17 mouse cellular contexts compared by ENCODE assay signal in the genomic region with DNA sequence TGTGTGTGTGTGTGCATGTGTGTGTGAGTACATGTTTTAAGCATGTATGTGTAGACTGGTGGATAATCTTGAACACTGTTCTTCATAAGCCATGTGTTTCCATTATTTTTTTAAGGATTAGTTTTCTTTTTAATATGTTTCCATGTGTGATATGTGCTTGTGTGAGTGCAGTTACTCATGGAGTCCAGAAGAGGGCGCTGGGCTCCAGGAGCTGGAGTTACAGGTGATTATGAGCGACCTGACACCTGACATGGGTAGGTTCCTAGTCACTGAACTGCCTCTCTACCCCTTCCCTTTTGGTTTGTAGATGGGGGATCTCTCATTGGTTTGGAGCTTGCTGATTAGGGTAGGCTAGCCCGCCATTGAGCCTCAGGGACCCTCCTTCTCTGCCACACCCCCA. TPM values are rescaled to one million over a fixed set of nuclear protein-coding genes. Genes with fewer than 3 reads are reported as not detected.
A peak's percentile ranks its signal among the peaks of the same experiment; 100 is the strongest.
DNase-seq lines count a peak whose midpoint lies in the region; ATAC-seq and TF ChIP-seq lines count a peak whose summit lies in the region.
"Had no signal": no experiment of that assay in that cellular context is flagged by ENCODE, and none has a peak within 500 bp of the region (broad histone marks: within the 10 kb centered on the region; RNA-seq: fewer than 3 reads in every experiment).

No protein-coding gene starts in this region.

- DNase-seq in heart, adult 2 months = no peak
- DNase-seq in heart, postnatal 10 days = no peak
- DNase-seq in liver, embryonic 14.5 days (ENCODE audit: low read depth in 3 of 3, low spot score in 3 of 3) = no peak
- peak; percentile 10 for DNase-seq in induced T-regulatory cell, adult 2 months (ENCODE audit: low read depth)
- DNase-seq in adrenal gland, postnatal 25 days = no peak
- no peak for DNase-seq in cerebellum, postnatal 14 days
- DNase-seq: adrenal gland, postnatal 36 days; cerebellum, adult 8-10 months; gastrocnemius, postnatal 25 days; lung, embryonic 14.5 days; thymus, postnatal 36 days had no signal

- H3K4me2 ChIP-seq in liver, embryonic 14.5 days (ENCODE audit: low read depth) = no peak overlapping the region
- H3K4me2 ChIP-seq in liver, embryonic 12.5 days = no peak overlapping the region
- H3K4me2 ChIP-seq: forebrain, embryonic 13.5 days; kidney, embryonic 15.5 days; lung, embryonic 14.5 days had no signal

- H3K79me2 ChIP-seq in heart, adult 2 months (replicated peaks; ENCODE audit: control insufficient read depth, insufficient read depth, low read length) = no peaks in the 10 kb centered on the region

- intact Hi-C loops in heart, adult 2 months (cut with DNase I) = no loop called here
- intact Hi-C loops in heart, postnatal 10 days (cut with DNase I) = no loop called here

- peak; percentile 42 for TF ChIP-seq CTCF in heart, adult 2 months (IDR thresholded peaks at IDR 0.05)
- peak; percentile 42 for TF ChIP-seq CTCF in liver, embryonic 14.5 days (IDR thresholded peaks at IDR 0.05; ENCODE audit: low read depth)
- TF ChIP-seq CTCF in ES-Bruce4 (IDR thresholded peaks at IDR 0.05; ENCODE audit: low read depth, low read length) = peak; percentile 27

- H3K36me3 ChIP-seq in heart, adult 2 months (ENCODE audit: control insufficient read depth, insufficient read depth, low read length) = peaks cover 2% of the 10 kb centered on the region; the same call in 1 of the 2 replicates
- no peaks in the 10 kb centered on the region for H3K36me3 ChIP-seq in liver, embryonic 14.5 days (replicated peaks; ENCODE audit: control insufficient read depth, insufficient read depth, low read depth)
- H3K36me3 ChIP-seq in liver, embryonic 12.5 days = no peaks in the 10 kb centered on the region
- no peaks in the 10 kb centered on the region for H3K36me3 ChIP-seq in ES-Bruce4 (ENCODE audit: control insufficient read depth, insufficient read depth, low read length, poor library complexity, severe bottlenecking)
- H3K36me3 ChIP-seq: kidney, embryonic 15.5 days; midbrain, embryonic 10.5 days had no signal

- peaks cover 4% of the 10 kb centered on the region; the same call in 1 of the 2 replicates for H3K4me1 ChIP-seq in heart, adult 2 months (ENCODE audit: control insufficient read depth, insufficient read depth, low read length)
- no peaks in the 10 kb centered on the region for H3K4me1 ChIP-seq in liver, embryonic 14.5 days (replicated peaks; ENCODE audit: control insufficient read depth in 2 of 2, insufficient read depth in 2 of 2, low read length in 1 of 2)
- no peaks in the 10 kb centered on the region for H3K4me1 ChIP-seq in liver, embryonic 12.5 days
- no peaks in the 10 kb centered on the region for H3K4me1 ChIP-seq in ES-Bruce4 (ENCODE audit: control insufficient read depth, insufficient read depth, low read length)
- H3K4me1 ChIP-seq: forebrain, embryonic 13.5 days; kidney, embryonic 15.5 days had no signal

- no peak overlapping the region for H3K27ac ChIP-seq in heart, adult 2 months
- no peak overlapping the region for H3K27ac ChIP-seq in liver, embryonic 14.5 days
- H3K27ac ChIP-seq in liver, embryonic 12.5 days = no peak overlapping the region
- H3K27ac ChIP-seq in ES-Bruce4 (ENCODE audit: insufficient read depth, low read length) = no peak overlapping the region
- H3K27ac ChIP-seq: forebrain, embryonic 13.5 days; kidney, embryonic 15.5 days; macrophage; midbrain, embryonic 10.5 days had no signal

- WGBS in heart, adult 2 months = 54% methylated on average over 3 of the region's 3 CpGs
- 30% methylated on average over 3 of the region's 3 CpGs for WGBS in liver, embryonic 14.5 days (ENCODE audit: insufficient replicate concordance)
- WGBS in liver, embryonic 12.5 days (ENCODE audit: insufficient replicate concordance) = 40% methylated on average over 3 of the region's 3 CpGs

- H3K27me3 ChIP-seq in heart, adult 2 months (ENCODE audit: control insufficient read depth, insufficient read depth, low read length) = no peaks in the 10 kb centered on the region
- no peaks in the 10 kb centered on the region for H3K27me3 ChIP-seq in liver, embryonic 14.5 days (ENCODE audit: control insufficient read depth, insufficient read depth, low read length)
- no peaks in the 10 kb centered on the region for H3K27me3 ChIP-seq in liver, embryonic 12.5 days (replicated peaks)
- no peaks in the 10 kb centered on the region for H3K27me3 ChIP-seq in ES-Bruce4 (ENCODE audit: control insufficient read depth, insufficient read depth, low read length, poor library complexity, severe bottlenecking)
- H3K27me3 ChIP-seq: forebrain, embryonic 13.5 days; kidney, embryonic 15.5 days had no signal

- no peak for ATAC-seq in liver, embryonic 14.5 days (ENCODE audit: insufficient read depth)
- no peak for ATAC-seq in liver, embryonic 12.5 days
- ATAC-seq: forebrain, embryonic 13.5 days had no signal

- no peak overlapping the region for H3K4me3 ChIP-seq in heart, adult 2 months
- H3K4me3 ChIP-seq in liver, embryonic 14.5 days (ENCODE audit: insufficient read depth in 1 of 2, low read depth in 2 of 2, low read length in 2 of 2) = no peak overlapping the region
- H3K4me3 ChIP-seq in liver, embryonic 12.5 days = no peak overlapping the region
- no peak overlapping the region for H3K4me3 ChIP-seq in ES-Bruce4 (ENCODE audit: low read depth, low read length)
- H3K4me3 ChIP-seq: forebrain, embryonic 13.5 days; kidney, embryonic 15.5 days; midbrain, embryonic 10.5 days had no signal

- no peaks in the 10 kb centered on the region for H3K9me3 ChIP-seq in liver, embryonic 14.5 days (ENCODE audit: control insufficient read depth, low read length)
- no peaks in the 10 kb centered on the region for H3K9me3 ChIP-seq in liver, embryonic 12.5 days (replicated peaks)
- no peaks in the 10 kb centered on the region for H3K9me3 ChIP-seq in ES-Bruce4 (replicated peaks; ENCODE audit: control insufficient read depth, insufficient read depth, low read length, poor library complexity, severe bottlenecking)
- H3K9me3 ChIP-seq: forebrain, embryonic 13.5 days; kidney, embryonic 15.5 days; midbrain, embryonic 10.5 days had no signal

- no peak overlapping the region for H3K9ac ChIP-seq in heart, adult 2 months (ENCODE audit: low read depth, low read length)
- H3K9ac ChIP-seq in liver, embryonic 14.5 days (replicated peaks) = no peak overlapping the region
- no peak overlapping the region for H3K9ac ChIP-seq in liver, embryonic 12.5 days
- H3K9ac ChIP-seq in ES-Bruce4 (ENCODE audit: low read depth, poor library complexity, severe bottlenecking) = no peak overlapping the region
- H3K9ac ChIP-seq: forebrain, embryonic 13.5 days; kidney, embryonic 15.5 days; lung, embryonic 14.5 days had no signal

- no peak for TF ChIP-seq POLR2A in heart, adult 2 months (IDR thresholded peaks at IDR 0.05; ENCODE audit: insufficient read depth, low read depth, low read length)
- TF ChIP-seq POLR2A in ES-Bruce4 (IDR thresholded peaks at IDR 0.05; ENCODE audit: insufficient read depth, low read length) = no peak

- TF ChIP-seq EP300 in heart, adult 2 months (IDR thresholded peaks at IDR 0.05; ENCODE audit: insufficient read depth, low read depth, low read length) = no peak
- no peak for TF ChIP-seq EP300 in liver, embryonic 14.5 days (IDR thresholded peaks at IDR 0.05; ENCODE audit: low read depth)
- no peak for TF ChIP-seq EP300 in ES-Bruce4 (IDR thresholded peaks at IDR 0.05; ENCODE audit: insufficient read depth, low read depth, low read length)

RNA-seq across cellular contexts. Expression of a gene that starts 16.5 kb away (rescaled TPM):
- 100 to 1,000 TPM; 128 to 171 TPM for total RNA-seq in heart, adult 2 months (2021)
- polyA plus RNA-seq in heart, adult 2 months (2012; rRNA removed) = 33.2 and 61.4 TPM in 2 replicates
- total RNA-seq in heart, postnatal 10 days (2021) = 100 to 1,000 TPM; 101 to 104 TPM
- 0.24 and 0.31 TPM in 2 replicates for polyA plus RNA-seq in liver, embryonic 14.5 days (2012; rRNA removed)
- 0.24 and 0.42 TPM in 2 replicates for polyA plus RNA-seq in liver, embryonic 14.5 days (2014; fragmentation: Nextera tagmentation; extraction: Ambion mirVana)
- 0.37 and 0.56 TPM in 2 replicates for polyA plus RNA-seq in liver, embryonic 12.5 days (2016; fragmentation: Nextera tagmentation; extraction: Ambion mirVana)
- polyA plus RNA-seq in ES-Bruce4 (2011; ENCODE audit: insufficient read depth, insufficient read length, low read depth, missing spikeins) = 4.9 and 6.0 TPM in 2 replicates
- total RNA-seq in adrenal gland, postnatal 25 days (2021) = 13.4 and 14.4 TPM in 2 replicates
